Mouse (Mus musculus) testis, postnatal 14 days (tissue): ENCODE results near the gene Erf.
"Not testable (repeated sequence)": the region's sequence is repeated elsewhere in the genome, so short reads cannot be mapped to it uniquely, and the experiment has no call there.

Source experiments
- DNase-seq: peaks from one replicate; pipeline ENCODE4 v3.0.0; 2021; ENCODE audit warnings: low spot score

Gene Erf

GRCm38 (mm10) chr7:25267301-25267750 lies 16.8 kb upstream of the Erf start, which contains the start of gene Cic:
Cic (plus strand) TSS chr7:25267704.
- DNase-seq = peak; percentile 98

GRCm38 (mm10) chr7:25266180-25266962 lies 15.8 kb upstream of the Erf start:
- no peak for DNase-seq

- not testable (repeated sequence) for DNase-seq
These were observed 15.2 kb upstream of the Erf start for GRCm38 (mm10) chr7:25265743-25266142.

GRCm38 (mm10) chr7:25263968-25264870 lies 13.7 kb upstream of the Erf start:
- DNase-seq = no peak

- DNase-seq = no peak
These were observed 11.3 kb upstream of the Erf start for GRCm38 (mm10) chr7:25261896-25262295.

- no peak for DNase-seq
These were observed 1.3 kb upstream of the Erf start for GRCm38 (mm10) chr7:25251822-25252221.

GRCm38 (mm10) chr7:25251071-25251791 lies 670 bp upstream of the Erf start:
- peak; percentile 63 for DNase-seq

GRCm38 (mm10) chr7:25249314-25250140 lies 1.0 kb downstream of the Erf start:
- DNase-seq = peak; percentile 80

- DNase-seq = no peak
These were observed 1.7 kb downstream of the Erf start for GRCm38 (mm10) chr7:25248846-25249313.

GRCm38 (mm10) chr7:25248018-25248647 lies 2.4 kb downstream of the Erf start:
- no peak for DNase-seq

GRCm38 (mm10) chr7:25247498-25247897 lies 3.1 kb downstream of the Erf start:
- no peak for DNase-seq

GRCm38 (mm10) chr7:25246759-25247137 lies 3.8 kb downstream of the Erf start:
- DNase-seq = no peak

GRCm38 (mm10) chr7:25246079-25246758 lies 4.3 kb downstream of the Erf start:
- DNase-seq = no peak

- no peak for DNase-seq
These were observed 5.8 kb downstream of the Erf start for GRCm38 (mm10) chr7:25244562-25245369.

GRCm38 (mm10) chr7:25243361-25243760 lies 7.2 kb downstream of the Erf start:
- no peak for DNase-seq

GRCm38 (mm10) chr7:25241062-25241461 lies 9.5 kb downstream of the Erf start:
- no peak for DNase-seq

- DNase-seq = no peak
These were observed 9.9 kb downstream of the Erf start for GRCm38 (mm10) chr7:25240631-25241030.

GRCm38 (mm10) chr7:25238829-25239623 lies 11.5 kb downstream of the Erf start:
- DNase-seq = peak; percentile 83
